9 mouse cellular contexts compared by ENCODE assay signal in the genomic region with DNA sequence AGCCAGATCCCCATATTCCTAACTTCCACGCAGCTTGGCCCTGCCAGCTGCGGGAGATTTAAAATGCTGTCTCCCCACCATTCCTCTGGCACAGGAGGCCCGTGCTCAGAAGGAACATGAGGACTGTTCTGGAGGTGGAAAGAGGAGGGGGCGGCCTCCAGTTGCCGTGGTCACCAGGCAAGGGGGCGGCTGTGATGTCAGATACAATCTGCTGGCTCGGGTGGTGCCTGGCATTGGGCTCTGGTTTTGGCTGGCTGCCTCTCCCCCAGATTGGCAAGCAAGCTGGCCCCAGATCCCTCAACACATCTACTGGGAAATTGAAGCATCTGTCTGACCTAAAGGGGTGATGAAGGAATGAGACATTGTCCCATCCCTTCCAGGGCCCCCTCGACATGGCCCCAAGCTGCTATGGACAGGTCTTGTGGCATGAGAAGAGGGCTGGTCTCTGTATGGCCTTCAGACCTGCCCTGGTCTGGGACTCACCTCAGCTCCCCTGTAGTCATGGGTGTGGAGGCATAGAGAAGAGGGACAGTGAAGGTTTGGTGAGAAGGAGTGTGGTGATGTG. TPM values are rescaled to one million over a fixed set of nuclear protein-coding genes. Genes with fewer than 3 reads are reported as not detected.
DNase-seq lines count a peak whose midpoint lies in the region; ATAC-seq lines count a peak whose summit lies in the region.
"Had no signal": no experiment of that assay in that cellular context is flagged by ENCODE, and none has a peak within 500 bp of the region (broad histone marks: within the 10 kb centered on the region; RNA-seq: fewer than 3 reads in every experiment).

No protein-coding gene starts in this region.

- H3K4me1 ChIP-seq in lung, embryonic 15.5 days = peaks cover 19% of the 10 kb centered on the region

- H3K27me3 ChIP-seq in lung, embryonic 15.5 days = no peaks in the 10 kb centered on the region

- ATAC-seq in lung, embryonic 15.5 days (ENCODE audit: borderline replicate concordance, extremely low read depth, low FRiP score, low TSS enrichment) = no peak

- 0 out of 2 replicates have a peak, but pooled peaks cover 4% of the 10 kb centered on the region for H3K36me3 ChIP-seq in lung, embryonic 15.5 days

- WGBS in lung, embryonic 15.5 days = 56% methylated on average over 8 of the region's 8 CpGs

- H3K27ac ChIP-seq in lung, embryonic 15.5 days = no peak overlapping the region

- H3K4me2 ChIP-seq in lung, embryonic 15.5 days = 0 out of 2 replicates have a peak overlapping the region, but pooled peaks have one; percentile 13

- no peaks in the 10 kb centered on the region for H3K9me3 ChIP-seq in lung, embryonic 15.5 days

- DNase-seq in lung, postnatal 25 days (ENCODE audit: low spot score) = no peak
- peak; percentile 52 to 66 for DNase-seq in frontal cortex, postnatal 25 days (ENCODE audit: low spot score in 2 of 2)
- DNase-seq in left cerebral cortex, postnatal 14 days (ENCODE audit: low spot score in 2 of 2) = peak; percentile 82 to 93
- DNase-seq in right cerebral cortex, postnatal 36 days (ENCODE audit: low spot score in 2 of 2) = peak; percentile 86 to 87
- no peak for DNase-seq in thymus, postnatal 25 days
- DNase-seq in kidney, adult 18-20 months = no peak
- no peak for DNase-seq in urinary bladder, adult 18-20 months (ENCODE audit: low spot score in 2 of 2)

- H3K4me3 ChIP-seq in lung, embryonic 15.5 days = no peak overlapping the region

- intact Hi-C loops in left cerebral cortex, postnatal 14 days (cut with DNase I) = no loop called here

- H3K9ac ChIP-seq in lung, embryonic 15.5 days = 0 out of 2 replicates have a peak overlapping the region, but pooled peaks have one; percentile 93

RNA-seq across cellular contexts. Expression of a gene that starts 16.3 kb away (rescaled TPM):
- polyA plus RNA-seq in lung, embryonic 15.5 days (2015; fragmentation: Nextera tagmentation; extraction: Ambion mirVana) = 18.9 and 22.3 TPM in 2 replicates
- 10 to 100 TPM; 74.0 to 84.0 TPM for total RNA-seq in left cerebral cortex, postnatal 14 days (2021)

RNA-seq across cellular contexts. Expression of a gene that starts 27.1 kb away (rescaled TPM):
- polyA plus RNA-seq in lung, embryonic 15.5 days (2015; fragmentation: Nextera tagmentation; extraction: Ambion mirVana) = 1.1 and 1.5 TPM in 2 replicates
- 10 to 100 TPM in 1 of 2 experiments, 1 to 10 TPM in 1; 6.2 to 16.5 TPM for total RNA-seq in left cerebral cortex, postnatal 14 days (2021)

RNA-seq across cellular contexts. Expression of a gene that starts 49.5 kb away (rescaled TPM):
- 29.4 and 31.1 TPM in 2 replicates for polyA plus RNA-seq in lung, embryonic 15.5 days (2015; fragmentation: Nextera tagmentation; extraction: Ambion mirVana)
- 10 to 100 TPM; 21.3 to 21.9 TPM for total RNA-seq in left cerebral cortex, postnatal 14 days (2021)

RNA-seq across cellular contexts. Expression of a gene that starts 50.3 kb away (rescaled TPM):
- polyA plus RNA-seq in lung, embryonic 15.5 days (2015; fragmentation: Nextera tagmentation; extraction: Ambion mirVana) = 0.40 and 0.42 TPM in 2 replicates
- total RNA-seq in left cerebral cortex, postnatal 14 days (2021) = under 1 TPM; 0.49 to 0.55 TPM
- total RNA-seq: liver, adult 2 months had no signal
- polyA plus RNA-seq: liver, adult 2 months had no signal

Comparison
In these comparisons a context has a peak if more than half of its experiments do, and no peak if none do; other contexts are left out.
1. DNase-seq: peak in frontal cortex, postnatal 25 days (2 of 2), left cerebral cortex, postnatal 14 days (2 of 2) and right cerebral cortex, postnatal 36 days (2 of 2); none in lung, postnatal 25 days (single experiment), thymus, postnatal 25 days (single experiment), kidney, adult 18-20 months (single experiment) and urinary bladder, adult 18-20 months (0 of 2).